Mouse (Mus musculus) gastrocnemius, adult 18-20 months (tissue): ENCODE measurements around the gene Slc35g1. TPM values are rescaled to one million over a fixed set of nuclear protein-coding genes. Genes with fewer than 3 reads are reported as not detected.

Experiments
- DNase-seq: peaks from one replicate; pipeline ENCODE4 v3.0.0; 2021; ENCODE audit warnings: low spot score
- total RNA-seq, 2 experiments: library from RNA; stranded (reverse); gene quantifications; 2 replicates each; pipeline ENCODE4 v1.2.3; 2021

Gene Slc35g1
- total RNA-seq, 2 experiments from 2014 or later: 1.7 to 2.0 TPM

DNA sequence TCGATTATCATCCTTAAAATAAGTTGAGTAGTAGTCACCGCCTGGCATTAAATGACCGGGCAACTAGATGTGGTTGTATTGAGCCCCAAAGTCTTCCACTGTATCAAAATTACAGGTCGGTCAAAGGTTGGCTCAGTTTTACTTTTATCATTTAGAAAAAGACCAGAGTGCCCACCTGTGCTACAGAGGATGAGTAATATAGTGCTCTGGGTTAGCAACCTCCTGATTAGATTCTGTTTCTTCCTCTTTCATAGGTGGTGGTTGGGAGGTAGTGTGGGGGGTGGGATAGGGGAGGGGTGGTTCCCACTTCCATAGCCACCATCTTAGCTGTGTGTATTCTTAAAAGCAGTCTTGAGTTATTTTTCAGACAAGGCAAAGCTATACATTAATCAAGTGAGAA is 7.9 kb upstream of the Slc35g1 start:
- DNase-seq: no peak

DNA sequence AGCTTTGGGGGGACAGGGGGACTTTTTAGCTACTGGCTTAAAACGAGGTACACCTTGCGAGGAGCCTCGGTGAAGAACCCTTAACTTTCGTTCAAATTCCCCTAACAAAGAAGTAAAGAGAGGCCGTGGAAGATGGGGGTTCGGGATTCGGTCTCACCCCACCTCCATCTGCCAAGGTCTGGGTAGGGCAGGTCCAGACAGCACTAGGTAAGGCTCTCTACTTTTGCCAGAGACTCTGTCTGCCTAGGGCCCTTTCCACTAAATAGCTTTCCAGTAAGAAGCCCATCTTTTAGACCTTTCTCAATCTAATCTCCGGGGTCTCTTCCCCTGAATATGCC is 822 bp downstream of the Slc35g1 start:
- no peak for DNase-seq

DNA sequence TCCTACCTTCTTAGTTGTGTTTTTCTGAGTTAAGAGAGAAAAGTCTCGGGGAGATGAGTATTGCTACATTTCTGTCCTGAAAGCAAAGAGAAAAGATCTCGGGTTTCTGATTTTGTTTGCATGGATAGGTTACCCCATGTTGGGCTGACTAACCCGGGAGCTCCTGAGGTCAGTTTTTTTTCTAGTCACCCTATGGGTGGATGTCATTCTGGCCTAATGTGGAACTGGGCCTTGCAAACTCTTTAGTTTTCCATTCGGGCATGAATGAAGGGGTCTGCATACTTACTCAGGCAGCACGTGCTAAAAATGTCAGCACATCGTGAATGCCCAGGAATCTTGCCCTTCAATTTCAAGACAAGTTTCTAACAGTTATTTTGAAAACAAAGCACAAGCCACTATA is 1.2 kb downstream of the Slc35g1 start:
- no peak for DNase-seq

DNA sequence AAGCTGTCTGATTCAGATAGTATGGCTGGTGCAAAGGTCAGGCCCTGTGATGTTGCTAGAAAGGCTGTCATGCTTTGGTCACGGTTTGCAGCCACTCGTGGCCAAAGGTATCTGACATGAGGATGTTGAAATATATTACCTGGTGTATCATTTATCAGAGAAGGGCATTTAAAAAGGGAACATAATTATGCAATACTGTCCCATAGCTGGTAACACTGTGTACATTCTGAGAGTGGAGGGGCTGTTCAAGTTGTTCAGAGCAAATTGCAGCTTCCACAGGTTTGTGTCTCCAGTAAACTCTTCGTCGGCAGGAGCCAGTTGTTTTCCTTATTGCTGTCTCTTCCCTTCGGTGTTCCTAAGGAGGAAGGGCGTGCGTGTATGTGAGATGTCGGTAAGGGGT is 3.2 kb downstream of the Slc35g1 start:
- no peak for DNase-seq

DNA sequence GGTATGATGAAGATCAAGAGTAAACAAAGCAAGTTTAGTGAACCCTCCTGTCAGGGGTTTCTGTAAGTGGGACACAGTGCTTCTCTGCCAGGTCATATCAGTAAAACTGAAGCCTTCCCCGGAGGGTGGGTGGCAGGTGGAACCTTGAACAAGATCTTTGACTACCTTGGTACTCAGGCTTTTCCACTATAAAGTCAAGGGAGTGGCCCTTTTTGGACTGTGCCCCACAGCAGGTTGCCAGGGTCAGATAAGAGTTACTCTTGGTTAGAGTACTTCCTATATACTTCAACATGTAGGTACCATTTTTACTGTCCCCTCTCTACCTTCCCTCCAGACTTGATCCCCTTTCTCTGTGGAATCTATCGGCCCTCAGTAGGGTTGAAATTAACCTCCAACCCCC is 5.1 kb downstream of the Slc35g1 start:
- DNase-seq: no peak

DNA sequence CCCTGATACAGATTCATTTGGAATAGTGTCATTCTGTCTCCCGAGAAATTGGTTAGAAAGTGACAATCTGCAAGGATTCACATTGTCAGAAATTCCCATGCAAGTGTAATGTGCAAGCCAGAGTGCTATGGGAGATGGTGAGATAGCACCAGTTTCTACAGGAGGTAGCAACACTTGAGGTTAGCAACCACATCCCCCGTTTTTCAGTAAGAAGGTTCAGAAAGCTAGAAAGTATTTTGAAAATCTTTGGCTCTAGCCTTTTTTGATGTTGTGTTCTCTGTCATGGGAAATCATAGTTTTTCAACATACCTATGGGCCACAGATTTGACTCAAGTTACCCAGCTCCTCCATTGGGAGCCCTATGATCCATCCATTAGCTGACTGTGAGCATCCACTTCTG is 5.6 kb downstream of the Slc35g1 start:
- DNase-seq: no peak

DNA sequence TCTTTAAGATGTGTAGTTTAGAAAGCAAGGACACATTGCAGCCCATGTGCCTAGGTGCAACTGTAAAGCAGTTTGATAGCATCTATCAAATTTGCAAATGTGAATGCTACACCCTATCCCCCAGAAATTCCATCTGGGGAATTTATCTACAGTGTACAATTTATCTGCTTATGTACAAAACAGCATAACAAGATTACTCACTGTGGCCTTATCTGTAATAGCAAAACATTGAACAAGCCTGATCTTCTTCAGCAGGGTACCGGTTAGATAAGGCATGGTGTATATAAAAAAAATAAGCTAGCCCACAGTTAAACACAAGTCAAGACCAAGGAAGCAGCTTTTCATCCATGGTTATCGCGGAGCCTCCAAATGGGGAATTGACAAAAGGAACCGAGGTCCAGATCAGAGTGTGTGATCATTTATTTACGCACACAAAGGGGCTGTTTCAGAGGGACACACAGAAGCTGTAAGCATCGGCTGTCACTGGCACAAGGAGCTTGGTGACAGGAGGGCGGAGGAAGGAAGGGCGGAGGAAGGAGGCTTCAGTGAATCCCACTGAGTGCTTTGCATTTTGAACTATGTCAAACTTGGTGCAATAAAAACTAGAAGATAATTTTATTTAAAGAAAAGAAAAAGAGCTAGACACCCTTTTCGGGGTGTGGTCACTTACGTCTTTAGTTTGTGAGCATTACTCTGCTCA is 14.7 kb downstream of the Slc35g1 start:
- no peak for DNase-seq

DNA sequence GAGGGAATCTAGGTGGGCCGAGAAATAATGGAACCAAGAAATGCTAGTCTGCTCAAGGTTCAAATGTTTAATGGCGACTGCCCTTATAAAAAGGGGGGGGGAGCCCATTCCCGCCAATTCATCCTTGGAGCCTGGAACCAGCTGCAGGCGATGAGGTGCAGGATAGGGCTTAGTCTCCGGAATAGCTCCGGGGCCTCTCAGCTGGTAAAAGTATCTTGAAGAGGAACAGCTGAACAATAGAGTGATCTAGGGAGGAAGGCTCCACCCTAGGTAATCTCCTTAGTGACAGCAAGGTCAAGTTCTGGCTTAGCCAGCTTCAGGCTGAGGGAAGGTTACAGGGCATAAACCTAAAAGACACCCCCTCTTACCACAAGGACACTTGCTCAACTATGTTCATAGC is 18.1 kb downstream of the Slc35g1 start:
- DNase-seq: no peak

DNA sequence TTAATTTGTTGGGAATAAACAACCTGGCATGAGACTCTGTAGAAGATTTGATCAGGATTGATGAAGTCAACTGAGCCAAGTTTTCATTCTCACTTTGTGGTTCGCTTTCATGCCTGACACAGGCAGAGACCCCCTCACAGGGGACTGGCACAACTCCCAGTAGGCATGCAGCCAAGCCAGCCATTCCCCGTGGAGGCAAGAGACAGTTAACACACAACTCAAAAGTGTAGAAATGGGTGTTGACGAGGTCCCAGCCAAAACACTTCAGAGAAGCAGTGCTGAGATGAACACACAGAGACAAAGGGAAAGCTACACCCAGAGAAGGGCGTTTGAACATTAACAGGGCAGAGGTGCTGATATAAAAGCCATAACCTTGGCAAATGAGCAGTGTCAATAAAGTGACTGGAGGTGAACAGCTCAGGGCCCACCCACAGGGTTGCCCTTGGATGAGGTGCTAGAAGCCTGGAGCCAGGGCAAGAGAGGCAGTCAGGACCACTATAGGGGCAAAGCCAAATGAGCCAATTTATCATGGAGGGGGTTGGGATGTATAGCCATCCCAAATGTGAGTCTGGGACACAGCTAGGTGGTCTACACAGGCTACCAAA is 23.1 kb downstream of the Slc35g1 start:
- no peak for DNase-seq

DNA sequence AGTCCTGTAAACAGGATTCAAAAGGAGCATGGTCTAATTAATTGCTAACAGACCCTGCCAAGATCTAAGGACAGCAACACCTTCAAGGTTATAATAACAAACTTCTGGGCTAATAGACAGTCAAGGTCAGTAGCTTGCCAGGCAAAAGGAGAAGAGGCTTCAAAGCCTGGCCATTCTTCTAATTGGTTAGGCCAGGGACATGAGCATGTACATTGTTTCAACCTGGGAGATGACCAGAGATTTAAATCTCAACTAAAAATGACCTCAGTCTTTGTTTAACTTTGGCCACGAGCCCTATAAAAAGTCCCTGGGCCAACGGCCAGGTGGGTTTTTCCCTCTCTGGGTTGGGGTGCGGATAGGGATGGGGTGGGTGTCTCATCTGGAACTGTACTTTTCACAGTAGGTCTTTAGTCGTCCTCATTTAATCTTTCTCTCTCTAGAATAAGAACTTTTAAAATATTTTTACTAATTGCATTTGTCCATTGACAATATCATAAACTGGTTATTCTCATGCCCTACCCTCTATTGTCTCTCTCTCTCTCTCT is 25.0 kb downstream of the Slc35g1 start:
- no peak for DNase-seq

DNA sequence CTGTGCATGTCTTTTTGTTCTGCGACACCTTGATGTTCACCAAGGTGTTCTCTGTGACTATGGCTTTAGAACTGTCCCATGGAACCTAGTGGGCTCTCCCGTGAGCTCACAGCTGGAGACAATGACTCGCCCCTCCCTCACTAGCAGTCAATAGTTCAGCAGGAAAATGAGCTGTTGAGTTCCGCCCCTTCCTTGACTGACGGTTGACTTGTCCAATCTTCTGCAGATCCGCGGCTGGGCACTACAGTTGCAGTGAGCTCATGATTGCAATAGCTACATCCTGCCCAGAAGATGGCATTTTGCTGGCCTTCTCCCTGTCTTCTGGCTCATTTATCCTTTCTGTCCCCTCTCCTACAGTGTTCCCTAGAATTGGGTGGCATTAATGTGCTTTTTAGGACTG is 25.7 kb downstream of the Slc35g1 start:
- no peak for DNase-seq

DNA sequence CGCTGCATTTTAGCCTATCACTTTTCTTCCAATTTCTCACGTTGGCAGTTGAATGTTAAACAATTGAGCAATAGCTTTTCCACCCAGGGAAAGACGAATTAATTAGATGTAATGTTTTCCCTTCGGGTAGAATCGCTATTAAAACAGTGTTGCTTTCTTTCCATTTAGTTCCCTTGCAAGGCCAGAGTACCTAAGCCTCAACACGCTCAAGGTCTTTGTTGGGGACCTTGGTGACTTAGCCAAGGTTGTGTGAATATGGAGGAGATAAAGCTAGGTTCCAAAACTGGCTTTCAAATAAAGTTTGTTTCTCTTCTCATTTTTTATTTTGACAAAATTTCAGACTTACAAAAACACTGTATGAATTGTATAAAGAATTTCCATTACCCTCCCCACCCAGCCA is 27.1 kb downstream of the Slc35g1 start:
- no peak for DNase-seq

DNA sequence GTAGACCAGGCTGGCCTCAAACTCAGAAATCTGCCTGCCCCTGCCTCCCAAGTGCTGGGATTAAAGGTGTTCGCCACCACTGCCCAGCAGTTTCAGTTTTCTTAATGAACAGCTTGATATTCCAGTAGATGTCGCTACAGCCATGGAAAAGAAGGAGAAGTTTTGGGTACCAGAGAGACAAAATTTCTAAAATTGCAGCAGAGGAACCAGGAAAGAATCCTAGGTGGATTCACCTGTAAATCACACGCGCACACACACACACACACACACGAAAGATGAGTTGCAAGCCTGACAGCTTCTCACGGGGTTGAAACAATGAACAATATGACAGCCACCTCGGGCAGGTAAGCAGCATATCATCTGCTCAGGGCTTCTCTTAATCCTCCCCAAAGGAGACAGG is 28.1 kb downstream of the Slc35g1 start:
- peak; percentile 30 for DNase-seq

DNA sequence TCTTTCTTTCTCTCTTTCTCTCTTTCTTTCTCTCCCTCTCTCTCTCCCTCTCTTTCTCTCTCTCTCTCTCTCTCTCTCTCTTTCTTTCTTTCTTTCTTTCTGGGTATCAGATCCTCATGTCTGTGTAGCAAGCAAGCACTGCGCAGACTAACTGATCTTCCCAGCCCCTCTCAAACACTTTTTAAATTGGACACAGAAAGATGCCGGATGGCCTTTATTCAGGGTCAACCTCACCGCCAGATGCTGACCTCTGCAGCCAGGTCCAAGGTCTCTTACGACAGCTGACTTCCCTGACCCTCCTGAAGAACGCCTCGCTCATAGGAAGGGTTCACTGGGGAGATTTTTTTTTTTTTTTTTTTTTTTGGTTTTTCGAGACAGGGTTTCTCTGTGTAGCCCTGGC is 28.8 kb downstream of the Slc35g1 start:
- no peak for DNase-seq

DNA sequence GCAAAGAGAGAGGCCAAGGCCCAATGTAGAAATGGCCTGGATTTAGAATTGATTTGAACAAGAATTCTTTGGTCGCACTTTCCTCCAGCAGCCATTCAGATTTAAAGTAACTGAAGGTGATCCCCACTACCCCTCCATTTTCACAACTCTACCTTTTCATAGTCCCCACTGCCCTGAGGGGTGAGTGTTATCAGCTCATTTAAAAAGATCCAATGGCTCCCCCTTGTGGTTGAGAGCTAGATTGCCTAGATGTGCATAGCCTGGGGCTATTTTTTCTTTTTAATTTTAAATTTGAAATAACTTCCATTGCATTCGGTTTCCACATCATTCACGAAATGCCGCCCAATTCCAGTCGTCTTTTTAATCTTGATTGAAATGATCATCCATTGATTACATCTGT is 33.5 kb downstream of the Slc35g1 start:
- peak; percentile 23 for DNase-seq

DNA sequence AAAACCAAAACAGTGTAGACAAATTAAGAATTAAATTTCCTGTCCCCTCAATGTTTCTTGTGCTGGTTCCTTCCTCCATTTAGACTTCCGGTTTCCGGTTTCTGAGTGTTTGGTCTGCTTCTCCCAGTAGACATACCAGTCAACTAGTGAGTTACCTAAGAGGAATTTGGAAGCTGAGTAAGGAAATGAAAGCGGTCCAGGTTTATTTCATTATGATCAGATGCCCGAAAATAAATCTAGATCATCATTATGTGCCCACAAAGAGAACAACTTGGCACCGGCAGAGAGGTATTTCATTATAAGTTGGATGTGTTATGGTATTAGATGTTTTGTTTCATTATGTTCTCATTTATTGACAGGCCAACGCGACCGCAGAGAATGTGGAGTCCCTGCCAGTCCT is 34.7 kb downstream of the Slc35g1 start:
- DNase-seq: no peak

DNA sequence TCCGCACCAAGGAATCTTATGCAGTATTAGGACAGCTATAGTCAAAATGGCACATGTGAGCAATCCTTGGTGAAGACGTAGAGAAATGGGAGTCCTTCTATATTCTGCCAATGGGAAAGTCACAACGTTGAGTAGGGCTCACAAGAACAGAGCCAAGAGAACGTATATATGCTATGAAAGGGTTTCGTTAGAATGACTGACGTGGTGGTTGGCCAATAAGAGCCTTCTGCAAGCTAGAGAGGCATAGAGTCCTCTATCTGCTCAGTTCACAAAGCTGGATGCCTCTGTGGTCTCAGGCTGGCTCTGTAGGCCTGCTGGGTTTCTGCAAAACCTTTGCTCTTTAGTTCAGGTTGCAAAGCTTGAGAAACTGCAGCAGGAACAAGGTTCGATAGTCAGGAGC is 35.5 kb downstream of the Slc35g1 start:
- no peak for DNase-seq

DNA sequence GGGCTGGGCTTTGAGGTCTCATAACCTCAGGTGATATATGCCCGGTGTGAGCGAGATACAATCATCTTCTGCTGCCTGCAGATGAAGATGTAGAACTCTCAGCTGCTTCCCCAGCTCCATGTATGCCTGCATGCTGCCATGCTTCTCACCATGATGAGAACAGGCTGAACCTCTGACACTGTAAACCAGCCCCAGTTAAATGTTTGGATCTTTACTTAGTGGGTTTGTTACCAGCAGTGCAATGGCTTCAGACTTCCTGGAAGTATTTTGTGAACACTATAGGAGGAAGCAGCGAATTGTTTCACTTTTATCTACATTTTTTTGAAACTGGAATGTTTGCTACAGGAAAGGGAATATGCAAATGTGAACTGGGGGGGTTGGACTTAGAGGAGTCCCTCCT is 36.2 kb downstream of the Slc35g1 start:
- no peak for DNase-seq

DNA sequence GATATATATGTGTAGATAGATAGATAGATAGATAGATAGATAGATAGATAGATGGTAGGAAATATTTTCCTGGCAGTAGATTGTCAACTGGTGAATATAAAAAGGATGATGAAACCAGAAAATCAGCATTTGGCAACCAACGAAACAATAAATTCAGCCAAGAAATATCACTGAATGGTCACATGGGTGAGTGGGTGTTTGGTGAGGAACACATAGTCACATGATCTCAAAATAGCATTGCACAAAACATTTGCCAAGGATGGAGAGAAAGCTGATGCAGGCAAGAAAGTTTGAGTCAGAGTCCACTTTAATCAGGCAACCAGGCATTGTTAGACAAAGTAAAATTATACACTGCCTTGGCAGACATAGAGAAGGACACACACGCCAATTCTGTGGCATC is 37.6 kb downstream of the Slc35g1 start:
- peak; percentile 50 for DNase-seq

DNA sequence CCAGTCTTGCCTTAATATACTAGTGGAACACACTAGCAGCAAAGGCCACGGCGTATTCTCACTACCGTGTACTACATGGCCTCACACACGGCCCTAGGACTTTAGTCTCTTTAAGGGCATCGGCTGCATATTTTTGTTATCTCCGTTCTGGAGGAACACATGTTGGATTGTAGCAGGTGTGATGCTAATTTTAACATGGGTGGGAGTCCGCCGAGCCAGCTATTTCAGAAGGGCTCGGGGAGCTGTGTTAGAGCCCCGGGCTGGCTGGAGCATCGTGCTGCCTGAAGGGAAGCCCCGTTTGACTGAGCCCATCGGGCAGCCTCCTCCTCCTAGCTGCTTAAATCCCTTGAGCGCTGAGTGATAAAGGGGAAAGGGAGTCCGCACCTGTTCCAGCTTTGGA is 39.4 kb downstream of the Slc35g1 start:
- no peak for DNase-seq

DNA sequence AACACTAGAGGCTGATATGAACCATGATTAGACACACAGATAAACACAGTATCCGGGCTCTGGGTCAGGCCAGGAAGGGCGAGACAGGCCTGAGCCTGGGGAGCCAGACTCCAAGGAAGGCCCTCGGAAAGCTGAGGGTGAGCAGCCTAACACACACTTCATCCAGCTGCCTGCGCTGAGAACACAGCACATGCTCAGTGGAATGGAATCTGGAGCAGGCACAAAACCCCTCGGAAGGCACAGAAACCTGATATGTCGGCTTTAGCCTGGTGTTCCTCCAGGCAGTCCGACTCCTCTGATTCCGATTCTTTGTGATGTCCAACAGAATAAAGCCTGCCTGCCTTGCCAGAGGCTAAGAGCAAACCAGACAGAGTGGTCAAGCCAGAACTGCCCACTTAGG is 46.1 kb downstream of the Slc35g1 start:
- DNase-seq: no peak

DNA sequence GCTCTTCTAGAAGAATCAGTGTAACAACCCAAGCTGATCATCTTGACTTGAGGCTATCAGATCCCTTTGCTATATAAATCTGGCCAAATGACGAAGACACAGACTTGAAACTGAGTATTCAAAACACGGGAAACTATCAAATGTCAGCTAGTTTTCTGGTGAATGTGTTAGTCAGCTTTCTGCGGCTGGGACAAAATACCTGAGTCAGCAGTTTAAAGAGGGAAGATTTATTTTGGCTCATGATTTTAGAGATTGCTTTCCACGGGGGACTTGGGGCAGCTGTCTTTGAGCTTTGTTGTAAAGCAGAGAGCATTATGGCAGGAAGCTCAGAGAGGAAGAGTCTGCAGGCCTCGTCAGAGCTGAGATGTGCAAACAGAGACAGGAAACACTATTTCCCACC is 50.0 kb downstream of the Slc35g1 start:
- DNase-seq: no peak
